Mouse (Mus musculus): Measurements from ENCODE around the gene Klk11. TPM values are rescaled to one million over a fixed set of nuclear protein-coding genes. Genes with fewer than 3 reads are reported as not detected.

The Klk11 gene
- polyA plus RNA-seq, 1 experiment: not detected

GRCm38 (mm10) chr7:43796355-43796754 lies 22.0 kb downstream of the Klk11 start:
- H3K27ac ChIP-seq (ENCODE audit: insufficient read depth, low read length): no peak overlapping the region
- H3K27me3 ChIP-seq (ENCODE audit: control insufficient read depth, insufficient read depth, low read length): no peaks in the 10 kb centered on the region; the same call in 1 of the 2 replicates
- no peak overlapping the region for H3K4me3 ChIP-seq (replicated peaks; ENCODE audit: insufficient read depth, low read depth, low read length)
- TF ChIP-seq POLR2A (IDR thresholded peaks at IDR 0.05; ENCODE audit: borderline replicate concordance, insufficient read depth, low read length) (no peak), CTCF (IDR thresholded peaks at IDR 0.05; ENCODE audit: borderline replicate concordance, insufficient read depth, low read depth, low read length) (no peak)
- no peaks in the 10 kb centered on the region for H3K4me1 ChIP-seq (ENCODE audit: control insufficient read depth, insufficient read depth, low read length)
- DNase-seq: no peak
- WGBS: 8% methylated on average over 8 of the region's 8 CpGs

- WGBS: 1% methylated on average over 28 of the region's 28 CpGs
Observed at GRCm38 (mm10) chr7:43797333-43797769, 22.9 kb downstream of the Klk11 start, which contains the start of gene Klk8. Gene Klk8 (plus strand): TSS chr7:43797577.

DNA sequence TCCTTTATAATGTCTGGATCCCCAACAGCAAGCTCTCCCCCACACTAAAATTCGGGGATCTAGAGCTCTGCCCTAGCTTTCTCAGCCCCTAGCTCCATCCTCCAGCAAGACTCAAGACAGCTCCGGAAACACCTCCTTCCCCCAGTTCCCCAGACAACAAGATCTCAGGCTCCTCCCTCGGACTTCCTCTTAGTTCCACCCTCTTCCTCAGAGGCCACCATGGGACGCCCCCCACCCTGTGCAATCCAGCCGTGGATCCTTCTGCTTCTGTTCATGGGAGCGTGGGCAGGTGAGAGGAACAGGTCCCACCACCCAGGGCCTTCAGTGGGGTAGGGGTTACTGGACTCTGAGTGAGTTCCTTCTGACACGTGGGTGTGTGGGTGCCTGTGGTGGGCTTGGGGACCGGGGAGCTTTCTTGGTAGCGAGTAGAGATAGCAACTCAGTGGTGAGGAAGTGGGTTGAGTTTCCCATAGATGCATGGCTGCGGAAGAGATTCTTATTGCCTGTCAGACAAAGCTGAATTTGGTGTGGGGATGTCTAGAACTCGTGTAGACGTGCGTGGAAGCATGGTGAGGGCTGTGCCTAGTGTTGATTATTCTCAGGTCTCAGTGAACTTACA lies 23.5 kb downstream of the Klk11 start:
- H3K4me3 ChIP-seq (replicated peaks; ENCODE audit: insufficient read depth, low read depth, low read length): no peak overlapping the region
- H3K27ac ChIP-seq (ENCODE audit: insufficient read depth, low read length): no peak overlapping the region
- no peaks in the 10 kb centered on the region for H3K4me1 ChIP-seq (ENCODE audit: control insufficient read depth, insufficient read depth, low read length)
- H3K27me3 ChIP-seq (ENCODE audit: control insufficient read depth, insufficient read depth, low read length): no peaks in the 10 kb centered on the region; the same call in 1 of the 2 replicates
- TF ChIP-seq CTCF (IDR thresholded peaks at IDR 0.05; ENCODE audit: borderline replicate concordance, insufficient read depth, low read depth, low read length) (no peak), POLR2A (IDR thresholded peaks at IDR 0.05; ENCODE audit: borderline replicate concordance, insufficient read depth, low read length) (no peak)
- DNase-seq: no peak
- 37% methylated on average over 13 of the region's 13 CpGs for WGBS

More at GRCm38 (mm10) chr7:43797333-43797769, 22.9 kb downstream of the Klk11 start, which contains the start of gene Klk8:
- H3K27ac ChIP-seq (ENCODE audit: insufficient read depth, low read length): no peak within 1 kb of the TSS
- TF ChIP-seq CTCF (IDR thresholded peaks at IDR 0.05; ENCODE audit: borderline replicate concordance, insufficient read depth, low read depth, low read length): no peak
- no peak for TF ChIP-seq POLR2A (IDR thresholded peaks at IDR 0.05; ENCODE audit: borderline replicate concordance, insufficient read depth, low read length)
- H3K27me3 ChIP-seq (ENCODE audit: control insufficient read depth, insufficient read depth, low read length): no peaks in the 10 kb centered on the region; the same call in 1 of the 2 replicates
- no peaks in the 10 kb centered on the region for H3K4me1 ChIP-seq (ENCODE audit: control insufficient read depth, insufficient read depth, low read length)
- DNase-seq: no peak
- peak within 1 kb of the TSS; percentile 19 for H3K4me3 ChIP-seq (replicated peaks; ENCODE audit: insufficient read depth, low read depth, low read length)

DNA sequence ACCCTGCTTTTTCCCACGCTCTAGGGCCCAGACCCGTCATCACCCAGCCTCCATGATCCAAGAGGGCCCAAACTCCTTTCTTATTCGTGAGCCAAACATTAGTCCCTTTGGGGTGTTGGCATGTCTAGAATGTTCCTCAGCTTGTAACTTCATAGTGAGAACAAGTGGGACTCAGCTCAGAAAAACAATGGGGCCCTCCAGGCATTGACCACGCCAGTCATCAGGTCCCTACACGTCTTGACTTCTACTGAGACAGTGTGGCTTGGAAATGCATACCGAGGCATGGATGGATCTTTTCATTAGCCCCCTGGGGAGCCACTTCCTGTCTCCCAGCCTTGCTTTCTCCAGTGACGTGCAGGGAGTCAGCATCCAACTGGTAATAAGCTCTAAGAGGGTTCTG lies 25.5 kb downstream of the Klk11 start:
- Histone ChIP-seq H3K27ac (ENCODE audit: insufficient read depth, low read length) (no peak overlapping the region), H3K27me3 (ENCODE audit: control insufficient read depth, insufficient read depth, low read length) (no peaks in the 10 kb centered on the region; the same call in 1 of the 2 replicates), H3K4me3 (replicated peaks; ENCODE audit: insufficient read depth, low read depth, low read length) (no peak overlapping the region), H3K4me1 (ENCODE audit: control insufficient read depth, insufficient read depth, low read length) (no peaks in the 10 kb centered on the region)
- no peak for TF ChIP-seq CTCF (IDR thresholded peaks at IDR 0.05; ENCODE audit: borderline replicate concordance, insufficient read depth, low read depth, low read length)
- TF ChIP-seq POLR2A (IDR thresholded peaks at IDR 0.05; ENCODE audit: borderline replicate concordance, insufficient read depth, low read length): no peak
- DNase-seq: no peak
- 59% methylated on average over 7 of the region's 7 CpGs for WGBS

DNA sequence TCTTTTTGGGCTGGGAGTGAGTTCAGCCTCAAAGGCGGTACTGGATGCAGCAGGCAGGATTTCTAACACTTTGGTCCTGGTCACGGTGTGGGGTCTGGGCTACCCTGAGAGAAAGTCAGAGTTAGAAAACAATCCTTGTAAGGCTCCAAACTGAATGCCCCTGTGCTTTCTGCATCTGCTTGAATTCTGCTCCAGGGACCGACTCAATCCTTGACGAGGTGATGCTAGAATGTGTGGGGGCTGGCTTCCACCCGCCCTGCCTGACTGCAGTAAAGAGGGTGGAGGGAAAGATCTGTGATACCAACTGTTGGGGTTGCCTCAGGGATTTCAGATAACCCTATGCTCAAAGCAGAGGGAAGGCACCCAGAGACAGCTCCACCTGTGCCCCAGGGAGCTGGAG lies 36.6 kb downstream of the Klk11 start, which contains the start of gene Klk7:
Klk7 (plus strand) TSS at position 301 of the 400 bp plus-strand sequence.
- no peak for TF ChIP-seq POLR2A (IDR thresholded peaks at IDR 0.05; ENCODE audit: borderline replicate concordance, insufficient read depth, low read length)
- TF ChIP-seq CTCF (IDR thresholded peaks at IDR 0.05; ENCODE audit: borderline replicate concordance, insufficient read depth, low read depth, low read length): no peak
- no peak for DNase-seq
- H3K27me3 ChIP-seq (ENCODE audit: control insufficient read depth, insufficient read depth, low read length): no peaks in the 10 kb centered on the region
- H3K4me1 ChIP-seq (ENCODE audit: control insufficient read depth, insufficient read depth, low read length): no peaks in the 10 kb centered on the region
- no peak within 1 kb of the TSS for H3K27ac ChIP-seq (ENCODE audit: insufficient read depth, low read length)
- H3K4me3 ChIP-seq (replicated peaks; ENCODE audit: insufficient read depth, low read depth, low read length): no peak within 1 kb of the TSS
- WGBS: 54% methylated on average over 5 of the region's 5 CpGs

DNA sequence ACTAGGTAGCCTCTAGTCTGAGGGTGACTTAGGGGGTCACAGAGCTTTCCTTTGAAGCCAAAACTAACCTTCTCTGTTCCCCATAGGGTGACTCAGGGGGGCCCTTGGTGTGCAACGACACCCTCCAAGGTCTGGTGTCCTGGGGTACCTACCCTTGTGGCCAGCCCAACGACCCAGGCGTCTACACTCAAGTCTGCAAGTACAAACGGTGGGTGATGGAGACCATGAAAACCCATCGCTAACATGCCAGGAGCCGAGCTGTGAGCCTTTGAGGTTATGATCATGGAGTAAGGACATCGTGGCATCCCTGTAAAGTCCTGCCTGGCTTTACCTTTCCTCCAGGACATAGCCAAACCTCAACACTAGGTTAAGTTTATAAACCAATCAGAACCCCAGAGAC lies 40.8 kb downstream of the Klk11 start:
- H3K4me1 ChIP-seq (ENCODE audit: control insufficient read depth, insufficient read depth, low read length): no peaks in the 10 kb centered on the region
- H3K27me3 ChIP-seq (ENCODE audit: control insufficient read depth, insufficient read depth, low read length): no peaks in the 10 kb centered on the region
- H3K4me3 ChIP-seq (replicated peaks; ENCODE audit: insufficient read depth, low read depth, low read length): no peak overlapping the region
- DNase-seq: no peak
- TF ChIP-seq CTCF (IDR thresholded peaks at IDR 0.05; ENCODE audit: borderline replicate concordance, insufficient read depth, low read depth, low read length): no peak
- TF ChIP-seq POLR2A (IDR thresholded peaks at IDR 0.05; ENCODE audit: borderline replicate concordance, insufficient read depth, low read length): no peak
- no peak overlapping the region for H3K27ac ChIP-seq (ENCODE audit: insufficient read depth, low read length)
- 85% methylated on average over 7 of the region's 7 CpGs for WGBS

DNA sequence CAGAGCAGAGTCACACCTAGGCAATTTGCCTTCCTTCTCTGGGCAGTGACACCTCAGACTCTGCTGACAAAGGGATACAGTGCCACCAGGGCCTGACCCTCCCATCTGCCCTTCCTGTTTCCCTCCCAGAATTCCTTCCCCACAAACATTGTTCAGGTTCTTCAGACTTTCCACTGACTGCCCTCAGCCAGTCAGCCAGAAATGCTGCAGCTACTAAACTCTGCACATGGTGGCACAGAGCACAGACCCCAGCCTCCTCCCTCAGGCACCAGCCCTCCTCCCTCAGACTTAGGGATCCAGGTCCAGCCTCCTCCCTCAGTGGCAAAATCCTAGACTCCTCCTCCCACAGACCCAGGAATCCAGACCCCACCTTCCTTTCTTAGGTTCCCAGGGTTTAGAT lies 42.3 kb downstream of the Klk11 start:
- Histone ChIP-seq H3K27me3 (ENCODE audit: control insufficient read depth, insufficient read depth, low read length) (no peaks in the 10 kb centered on the region), H3K4me1 (ENCODE audit: control insufficient read depth, insufficient read depth, low read length) (no peaks in the 10 kb centered on the region), H3K27ac (ENCODE audit: insufficient read depth, low read length) (no peak overlapping the region), H3K4me3 (replicated peaks; ENCODE audit: insufficient read depth, low read depth, low read length) (no peak overlapping the region)
- TF ChIP-seq CTCF (IDR thresholded peaks at IDR 0.05; ENCODE audit: borderline replicate concordance, insufficient read depth, low read depth, low read length) (no peak), POLR2A (IDR thresholded peaks at IDR 0.05; ENCODE audit: borderline replicate concordance, insufficient read depth, low read length) (no peak)
- no peak for DNase-seq

GRCm38 (mm10) chr7:43821581-43821980 lies 47.2 kb downstream of the Klk11 start:
- Histone ChIP-seq H3K27me3 (ENCODE audit: control insufficient read depth, insufficient read depth, low read length) (no peaks in the 10 kb centered on the region), H3K27ac (ENCODE audit: insufficient read depth, low read length) (no peak overlapping the region), H3K4me1 (ENCODE audit: control insufficient read depth, insufficient read depth, low read length) (no peaks in the 10 kb centered on the region), H3K4me3 (replicated peaks; ENCODE audit: insufficient read depth, low read depth, low read length) (no peak overlapping the region)
- 84% methylated on average over 7 of the region's 7 CpGs for WGBS
- DNase-seq: no peak
- TF ChIP-seq POLR2A (IDR thresholded peaks at IDR 0.05; ENCODE audit: borderline replicate concordance, insufficient read depth, low read length) (no peak), CTCF (IDR thresholded peaks at IDR 0.05; ENCODE audit: borderline replicate concordance, insufficient read depth, low read depth, low read length) (no peak)

All from cerebellum, adult 2 months (tissue).